Mouse (Mus musculus): ENCODE data around the gene Prickle3. TPM values are rescaled to one million over a fixed set of nuclear protein-coding genes. Genes with fewer than 3 reads are reported as not detected.

Prickle3 gene
- 10 to 100 TPM; 16.5 to 19.9 TPM for total RNA-seq (2021)

DNA sequence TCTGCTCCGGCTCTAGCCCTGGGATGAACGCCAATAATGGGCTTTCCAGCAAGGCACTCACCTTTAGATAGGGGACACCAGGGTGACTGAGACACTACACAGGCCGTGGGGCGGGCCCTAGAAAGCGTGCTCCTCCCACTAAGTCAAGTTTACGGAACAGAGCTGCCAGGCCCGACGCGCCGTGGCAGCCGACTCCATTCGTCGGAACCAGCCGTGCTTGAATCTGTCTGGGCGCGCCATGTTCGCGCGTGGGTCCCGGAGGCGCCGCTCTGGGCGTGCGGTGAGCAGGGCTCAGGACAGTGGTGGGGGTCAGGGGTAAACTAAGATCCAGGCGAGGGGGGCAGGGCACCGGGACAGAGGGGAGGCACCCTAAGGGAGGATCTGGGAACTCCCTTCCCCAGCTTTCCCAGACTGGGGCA, at the start of gene Prickle3:
Gene Prickle3 (plus strand): TSS at position 40 of the 419 bp plus-strand sequence.
- intact Hi-C loops (cut with DNase I) = no loop called here
- DNase-seq (ENCODE audit: low spot score) = peak; percentile 53

- intact Hi-C loops (cut with DNase I) = no loop called here
- DNase-seq (ENCODE audit: low spot score) = no peak
Observed at GRCm38 (mm10) chrX:7610035-7610434, 47.0 kb upstream of the Prickle3 start.

- no peak for DNase-seq (ENCODE audit: low spot score)
- intact Hi-C loops (cut with DNase I) = no loop called here
Observed at GRCm38 (mm10) chrX:7610536-7611258, 46.4 kb upstream of the Prickle3 start.

GRCm38 (mm10) chrX:7617889-7618551, 39.0 kb upstream of the Prickle3 start:
- intact Hi-C loops (cut with DNase I) = no loop called here
- DNase-seq (ENCODE audit: low spot score) = no peak

- no peak for DNase-seq (ENCODE audit: low spot score)
- intact Hi-C loops (cut with DNase I) = no loop called here
Observed at GRCm38 (mm10) chrX:7632560-7632959, 24.5 kb upstream of the Prickle3 start.

GRCm38 (mm10) chrX:7635101-7635500, 22.0 kb upstream of the Prickle3 start:
- intact Hi-C loops (cut with DNase I) = no loop called here
- DNase-seq (ENCODE audit: low spot score) = no peak

DNA sequence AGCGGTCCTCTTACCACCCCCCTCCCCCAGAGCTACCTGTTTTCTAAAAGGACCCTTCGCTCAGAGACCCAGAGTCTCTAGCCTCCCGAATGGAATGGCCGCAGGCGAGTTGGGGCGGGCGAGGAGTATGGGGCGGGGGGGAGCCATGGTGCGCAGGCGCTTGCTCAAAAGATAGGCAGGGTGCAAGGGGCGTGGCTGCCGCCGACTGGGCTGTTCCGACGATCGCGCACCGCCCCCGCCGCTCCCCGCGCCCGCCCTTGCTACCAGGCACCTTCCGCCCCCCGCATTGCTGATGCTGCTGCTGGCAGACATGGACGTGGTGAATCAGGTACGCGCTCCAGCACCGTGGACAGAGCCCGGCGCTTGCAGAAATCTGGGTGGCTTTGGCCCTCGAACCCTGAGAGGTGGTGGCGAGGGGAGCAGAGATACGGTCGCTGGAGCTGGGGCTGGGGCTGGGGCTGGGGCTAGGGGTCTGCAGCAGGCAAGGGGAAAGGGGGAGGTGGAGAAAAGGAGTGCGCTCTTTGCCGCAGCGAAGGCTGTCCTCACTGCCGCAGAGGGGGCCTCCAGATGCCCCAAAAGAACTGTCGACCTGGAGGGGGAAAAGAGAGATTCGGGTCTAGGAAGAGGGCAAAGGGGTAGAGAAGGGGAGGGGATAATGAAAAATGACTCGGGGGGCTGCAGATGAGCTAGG, 18.5 kb upstream of the Prickle3 start, which contains the start of gene Syp:
Gene Syp (plus strand): TSS at position 71 of the 691 bp plus-strand sequence.
- DNase-seq (ENCODE audit: low spot score) = no peak
- intact Hi-C loops (cut with DNase I) = no loop called here

- intact Hi-C loops (cut with DNase I) = loop anchor here (5.0 kb wide), 2 partner anchors 32 to 167 kb away; partner anchors contain the start of genes Cacna1f and Ccdc22
- DNase-seq (ENCODE audit: low spot score) = no peak
Observed at GRCm38 (mm10) chrX:7639536-7640325, 17.3 kb upstream of the Prickle3 start.

DNA sequence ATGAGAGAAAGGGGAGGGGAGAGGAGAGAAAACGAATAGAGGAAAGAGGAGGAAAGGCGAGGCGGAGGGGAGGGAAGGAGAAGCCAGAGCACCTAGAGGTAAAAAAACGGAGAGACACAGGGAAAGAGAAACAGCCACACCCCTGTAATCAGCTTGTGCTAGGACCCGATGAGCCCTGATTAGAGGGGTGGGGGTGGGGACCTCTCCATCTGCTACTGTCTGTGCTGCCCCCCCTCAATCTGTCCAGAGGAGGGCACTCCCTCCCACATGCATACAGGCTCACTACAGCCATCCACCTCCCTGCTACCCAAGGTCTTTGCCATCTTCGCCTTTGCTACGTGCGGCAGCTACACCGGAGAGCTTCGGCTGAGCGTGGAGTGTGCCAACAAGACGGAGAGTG, 16.3 kb upstream of the Prickle3 start:
- intact Hi-C loops (cut with DNase I) = loop anchor here (5.0 kb wide), 2 partner anchors 33 to 168 kb away; partner anchors contain the start of genes Cacna1f and Ccdc22
- no peak for DNase-seq (ENCODE audit: low spot score)

DNA sequence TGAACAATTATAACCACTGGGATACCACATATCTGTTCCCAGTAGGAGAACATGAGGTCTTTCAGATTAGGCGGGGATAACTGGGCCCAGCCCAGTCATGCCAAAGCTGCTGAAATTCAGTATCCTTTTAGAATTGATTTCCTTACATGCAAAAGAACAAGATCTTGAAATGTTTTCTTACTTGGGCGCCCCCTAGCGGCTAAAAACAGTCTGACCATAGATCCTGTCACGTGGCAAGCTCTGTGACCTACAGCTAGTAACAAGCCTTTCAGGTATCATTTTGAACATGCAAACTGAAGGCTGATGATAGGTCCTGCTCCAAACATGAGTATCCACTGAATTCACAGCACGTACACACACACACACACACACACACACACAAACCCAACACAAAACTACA, 11.7 kb upstream of the Prickle3 start:
- no peak for DNase-seq (ENCODE audit: low spot score)
- intact Hi-C loops (cut with DNase I) = loop anchor here (2.0 to 5.0 kb wide), 3 partner anchors 37 to 223 kb away; partner anchors contain the start of genes Foxp3, Magix and Ppp1r3f

GRCm38 (mm10) chrX:7648671-7649304, 8.3 kb upstream of the Prickle3 start:
- intact Hi-C loops (cut with DNase I) = loop anchor here (1.0 to 5.0 kb wide), 3 partner anchors 34 to 76 kb away; partner anchors contain the start of genes Foxp3, Magix and Ppp1r3f
- peak; percentile 77 for DNase-seq (ENCODE audit: low spot score)

DNA sequence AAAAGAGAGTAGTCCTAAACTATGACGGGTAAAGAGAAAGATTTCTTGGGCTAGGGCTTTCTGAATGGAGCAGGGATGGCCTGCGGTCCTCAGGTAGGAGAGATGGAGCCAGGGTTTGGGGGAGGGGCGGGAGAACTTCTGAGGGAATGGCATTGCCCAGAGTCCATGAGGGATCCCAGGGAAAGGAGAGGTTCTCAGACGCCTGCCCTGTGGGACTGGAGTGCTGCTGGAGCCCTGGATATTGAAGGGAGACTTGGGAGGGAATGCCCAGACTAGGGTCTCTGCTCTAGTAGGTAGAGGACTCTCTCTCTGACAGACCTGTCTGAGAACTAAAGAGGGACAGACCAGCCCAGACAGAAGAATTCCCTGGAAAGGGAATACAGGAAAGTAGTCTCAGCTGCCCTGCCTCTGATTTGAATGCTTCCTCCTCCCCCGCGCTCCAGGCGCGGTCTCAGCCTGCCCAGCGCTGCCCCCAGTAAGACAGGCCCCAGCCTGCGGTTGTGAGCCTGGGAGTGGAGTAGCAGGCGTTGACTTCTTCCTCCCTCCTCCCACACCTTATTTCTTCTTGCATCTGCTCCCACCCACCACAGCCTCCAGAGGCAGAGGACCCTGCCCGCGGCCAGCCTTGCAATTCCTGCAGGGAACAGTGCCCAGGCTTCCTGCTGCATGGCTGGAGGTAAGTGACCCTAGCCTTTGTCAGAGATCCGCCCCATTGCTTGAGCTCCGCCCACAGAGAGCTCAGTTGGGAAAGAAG, 1.1 kb downstream of the Prickle3 start:
- intact Hi-C loops (cut with DNase I) = no loop called here
- DNase-seq (ENCODE audit: low spot score) = no peak

DNA sequence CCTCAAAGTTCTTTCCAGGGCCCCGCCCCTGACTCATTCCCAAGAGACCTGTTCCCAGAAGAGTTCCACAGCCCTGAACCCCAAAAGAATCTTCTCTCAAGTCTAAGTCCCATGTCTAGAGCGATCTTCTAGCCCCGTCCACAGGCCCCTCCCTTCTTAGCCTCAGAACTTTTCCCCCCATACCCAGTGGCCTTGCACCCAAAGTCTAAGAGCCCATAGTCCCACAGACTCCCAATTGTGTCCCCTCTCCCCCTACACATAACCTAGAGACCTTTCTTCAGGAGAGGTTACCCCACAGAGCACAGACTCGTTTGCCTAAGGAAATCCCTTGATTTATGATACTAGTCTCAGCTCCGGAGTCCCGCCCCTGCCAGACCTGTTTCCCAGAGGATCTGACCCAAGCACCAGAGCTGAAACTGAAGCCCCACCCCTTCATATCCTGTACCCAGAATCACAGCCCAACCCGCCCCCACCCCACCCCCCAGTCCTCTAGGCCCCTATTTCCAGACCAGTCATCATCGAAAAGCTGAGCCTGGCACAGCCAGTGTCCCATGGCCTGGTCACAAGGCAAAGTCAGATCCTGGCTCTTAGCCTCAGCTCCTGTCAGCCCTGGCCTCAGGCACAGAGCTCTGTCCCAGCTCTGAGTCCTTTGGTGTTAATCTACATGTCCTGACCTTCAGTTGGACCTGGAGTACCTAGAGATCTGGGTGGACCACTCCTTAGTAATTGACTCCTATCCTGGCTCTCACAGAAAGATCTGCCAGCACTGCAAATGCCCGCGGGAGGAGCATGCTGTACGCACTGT, 1.9 kb downstream of the Prickle3 start:
- no peak for DNase-seq (ENCODE audit: low spot score)
- intact Hi-C loops (cut with DNase I) = no loop called here

- no peak for DNase-seq (ENCODE audit: low spot score)
- intact Hi-C loops (cut with DNase I) = no loop called here
Observed at GRCm38 (mm10) chrX:7661086-7661485, 4.0 kb downstream of the Prickle3 start.

DNA sequence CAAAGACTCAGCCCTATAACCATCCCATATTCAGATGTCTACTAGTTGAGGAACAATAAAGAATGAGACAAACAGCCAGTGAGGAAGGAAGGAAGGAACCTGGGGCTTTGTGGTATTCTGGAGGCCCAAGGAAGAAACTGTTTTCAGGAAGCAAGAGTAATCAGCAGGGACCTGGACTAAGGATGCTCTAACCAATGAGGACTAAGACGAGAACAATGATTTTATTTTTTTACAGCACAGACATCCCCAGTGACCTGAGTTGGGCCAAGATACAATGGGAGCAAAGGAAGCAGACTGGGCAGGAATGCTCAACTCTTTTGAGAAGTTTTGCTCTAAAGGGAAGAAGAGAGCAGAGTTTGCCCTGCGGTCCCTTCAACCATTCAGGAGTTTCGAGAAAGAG, 5.9 kb downstream of the Prickle3 start:
- DNase-seq (ENCODE audit: low spot score) = no peak
- intact Hi-C loops (cut with DNase I) = no loop called here

GRCm38 (mm10) chrX:7664791-7665190, 7.7 kb downstream of the Prickle3 start:
- no peak for DNase-seq (ENCODE audit: low spot score)
- intact Hi-C loops (cut with DNase I) = no loop called here

DNA sequence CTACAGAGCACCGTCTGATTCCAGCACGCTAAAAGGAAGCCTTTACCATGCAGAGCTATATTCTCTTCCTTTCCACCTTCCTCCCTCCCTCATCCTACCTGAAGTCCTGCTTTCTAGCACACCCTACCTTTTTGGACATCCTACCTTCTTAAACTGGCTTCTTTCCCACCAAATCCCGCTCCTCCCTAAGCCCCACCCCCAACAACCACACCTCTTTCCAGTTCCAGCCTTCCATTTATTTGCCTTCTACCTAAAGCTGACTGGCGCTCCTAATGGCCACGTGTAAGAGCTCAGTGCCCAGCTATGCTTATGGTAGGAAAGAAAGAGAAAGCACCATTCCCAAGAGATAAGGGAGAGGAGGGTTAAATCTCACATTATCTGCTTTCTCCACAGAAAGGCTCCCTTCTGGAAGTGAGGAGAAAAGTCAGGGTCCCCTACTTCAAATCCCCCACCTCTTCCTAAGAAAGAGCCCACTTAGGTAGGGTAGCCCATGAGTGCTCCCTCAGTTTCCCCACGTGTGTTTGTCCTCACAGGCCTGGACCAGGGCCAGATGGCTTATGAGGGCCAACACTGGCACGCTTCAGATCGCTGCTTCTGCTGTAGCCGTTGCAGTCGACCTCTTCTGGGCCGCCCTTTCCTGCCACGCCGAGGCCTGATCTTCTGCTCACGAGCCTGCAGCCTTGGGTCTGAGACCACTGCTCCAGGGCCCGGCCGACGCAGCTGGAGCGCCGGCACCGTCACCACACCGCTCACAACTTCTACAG, 8.9 kb downstream of the Prickle3 start:
- intact Hi-C loops (cut with DNase I) = no loop called here

More for the DNA sequence above, 8.9 kb downstream of the Prickle3 start:
- DNase-seq (ENCODE audit: low spot score) = no peak
